Mouse (Mus musculus): Measurements from ENCODE around the gene Ankrd35.

The Ankrd35 gene

GRCm38 (mm10) chr3:96669727-96670468 lies at the start of gene Ankrd35:
Ankrd35 (plus strand) TSS chr3:96670131.
- in situ Hi-C loops (cut with MseI, MboI) = loop anchor here in 1 of 2 experiments (5.0 kb wide), 1 partner anchor 32 kb away; no protein-coding TSS in a partner anchor

GRCm38 (mm10) chr3:96623201-96623600 lies 46.7 kb upstream of the Ankrd35 start:
- in situ Hi-C loops (cut with MseI, MboI) = no loop called here

GRCm38 (mm10) chr3:96629729-96630600 lies 40.0 kb upstream of the Ankrd35 start, which contains the start of gene Rbm8a:
Rbm8a (plus strand) TSS chr3:96629933.
- in situ Hi-C loops (cut with MseI, MboI) = no loop called here

- in situ Hi-C loops (cut with MseI, MboI) = no loop called here
Observed at GRCm38 (mm10) chr3:96632058-96632457, 37.9 kb upstream of the Ankrd35 start.

GRCm38 (mm10) chr3:96634015-96634414 lies 35.9 kb upstream of the Ankrd35 start:
- in situ Hi-C loops (cut with MseI, MboI) = no loop called here

GRCm38 (mm10) chr3:96634928-96635879 lies 34.7 kb upstream of the Ankrd35 start, which contains the start of the genes Pex11b and Gm42957:
Pex11b (plus strand) TSS chr3:96635376.
Gm42957 (plus strand) TSS chr3:96635474.
- in situ Hi-C loops (cut with MseI, MboI) = no loop called here

GRCm38 (mm10) chr3:96635906-96636305 lies 34.0 kb upstream of the Ankrd35 start:
- in situ Hi-C loops (cut with MseI, MboI) = no loop called here

GRCm38 (mm10) chr3:96636448-96636847 lies 33.5 kb upstream of the Ankrd35 start:
- in situ Hi-C loops (cut with MseI, MboI) = no loop called here

GRCm38 (mm10) chr3:96639219-96639618 lies 30.7 kb upstream of the Ankrd35 start:
- in situ Hi-C loops (cut with MseI, MboI) = no loop called here

- in situ Hi-C loops (cut with MseI, MboI) = loop anchor here in 1 of 2 experiments (10.0 kb wide), 1 partner anchor 100 kb away; no protein-coding TSS in a partner anchor
Observed at GRCm38 (mm10) chr3:96645018-96645649, 24.8 kb upstream of the Ankrd35 start, which contains the start of gene Itga10. Itga10 (plus strand) TSS chr3:96645584.

GRCm38 (mm10) chr3:96647365-96647764 lies 22.6 kb upstream of the Ankrd35 start:
- in situ Hi-C loops (cut with MseI, MboI) = loop anchor here in 1 of 2 experiments (10.0 kb wide), 1 partner anchor 103 kb away; no protein-coding TSS in a partner anchor

GRCm38 (mm10) chr3:96660901-96661300 lies 9.0 kb upstream of the Ankrd35 start:
- in situ Hi-C loops (cut with MseI, MboI) = no loop called here

- in situ Hi-C loops (cut with MseI, MboI) = no loop called here
Observed at GRCm38 (mm10) chr3:96662731-96663316, 7.1 kb upstream of the Ankrd35 start.

GRCm38 (mm10) chr3:96663432-96664239 lies 6.3 kb upstream of the Ankrd35 start:
- in situ Hi-C loops (cut with MseI, MboI) = no loop called here

GRCm38 (mm10) chr3:96665732-96666363 lies 4.1 kb upstream of the Ankrd35 start:
- in situ Hi-C loops (cut with MseI, MboI) = loop anchor here in 1 of 2 experiments (5.0 kb wide), 1 partner anchor 36 kb away; no protein-coding TSS in a partner anchor

- in situ Hi-C loops (cut with MseI, MboI) = loop anchor here in 1 of 2 experiments (5.0 kb wide), 1 partner anchor 35 kb away; no protein-coding TSS in a partner anchor
Observed at GRCm38 (mm10) chr3:96666916-96667315, 3.0 kb upstream of the Ankrd35 start.

GRCm38 (mm10) chr3:96667316-96667715 lies 2.6 kb upstream of the Ankrd35 start:
- in situ Hi-C loops (cut with MseI, MboI) = loop anchor here in 1 of 2 experiments (5.0 kb wide), 1 partner anchor 35 kb away; no protein-coding TSS in a partner anchor

- in situ Hi-C loops (cut with MseI, MboI) = loop anchor here in 1 of 2 experiments (5.0 kb wide), 1 partner anchor 34 kb away; no protein-coding TSS in a partner anchor
Observed at GRCm38 (mm10) chr3:96668424-96669067, 1.4 kb upstream of the Ankrd35 start.

All from mouse trophoblast stem cell (cell line).